Mouse (Mus musculus) adipocyte (in vitro differentiated cells): Measurements from ENCODE around the gene Myrfl.

Experiments used
- DNase-seq: peaks from one replicate; pipeline ENCODE4 v3.0.0-alpha.2; 2016; ENCODE audit warnings: low spot score

Myrfl gene

DNA sequence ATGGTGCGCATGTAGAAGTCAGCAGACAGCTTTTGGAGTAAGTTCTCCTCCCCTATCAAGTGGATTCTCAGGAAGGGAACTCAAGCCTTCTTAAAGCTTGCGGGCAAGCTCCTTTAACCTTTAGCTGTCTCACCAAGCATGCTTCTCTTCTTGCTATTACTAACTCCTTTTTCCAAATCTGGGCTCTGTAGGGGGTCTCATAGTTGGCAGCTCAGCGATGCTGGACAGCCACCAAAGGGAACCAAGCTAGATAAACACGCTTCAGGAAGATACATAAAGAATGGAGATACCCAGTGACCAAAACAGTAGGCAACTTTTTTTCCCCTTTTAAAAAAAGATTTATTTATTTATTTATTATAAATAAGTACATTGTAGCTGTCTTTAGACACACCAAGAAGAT lies 136.9 kb downstream of the Myrfl start:
- DNase-seq, result no peak

DNA sequence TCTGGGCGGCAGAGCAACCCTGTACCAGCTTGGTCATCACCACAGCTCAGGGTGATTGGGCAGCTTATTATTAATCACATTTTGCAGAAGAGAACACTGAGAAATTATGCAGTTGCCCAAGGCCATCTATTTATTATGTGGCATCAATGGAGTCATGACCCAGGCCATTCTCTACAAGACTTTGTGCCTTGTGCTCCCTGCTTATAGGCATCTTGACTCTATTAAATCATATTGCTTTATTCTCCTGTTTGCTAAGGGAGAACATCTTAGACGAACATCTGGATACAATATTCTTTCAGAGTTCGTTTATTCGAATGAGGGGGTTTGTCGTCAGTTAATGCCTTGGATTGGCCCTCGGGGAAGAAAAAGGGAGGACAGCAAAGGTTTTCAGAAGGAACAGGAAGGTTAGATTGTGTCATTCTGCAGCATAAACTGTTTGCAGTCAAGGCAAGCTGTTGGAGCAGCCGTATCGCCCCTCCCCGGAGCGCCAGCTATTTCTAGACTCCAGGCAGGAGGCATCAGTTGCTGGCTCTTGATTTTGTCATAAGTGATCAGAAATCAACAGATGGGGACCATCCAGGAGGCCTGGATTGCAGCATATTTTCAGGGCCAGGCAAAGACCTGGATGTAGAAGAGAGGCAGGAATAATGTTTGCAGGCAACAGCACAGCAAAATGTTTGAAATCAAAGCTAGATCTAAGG lies 140.7 kb downstream of the Myrfl start:
- DNase-seq, result no peak

DNA sequence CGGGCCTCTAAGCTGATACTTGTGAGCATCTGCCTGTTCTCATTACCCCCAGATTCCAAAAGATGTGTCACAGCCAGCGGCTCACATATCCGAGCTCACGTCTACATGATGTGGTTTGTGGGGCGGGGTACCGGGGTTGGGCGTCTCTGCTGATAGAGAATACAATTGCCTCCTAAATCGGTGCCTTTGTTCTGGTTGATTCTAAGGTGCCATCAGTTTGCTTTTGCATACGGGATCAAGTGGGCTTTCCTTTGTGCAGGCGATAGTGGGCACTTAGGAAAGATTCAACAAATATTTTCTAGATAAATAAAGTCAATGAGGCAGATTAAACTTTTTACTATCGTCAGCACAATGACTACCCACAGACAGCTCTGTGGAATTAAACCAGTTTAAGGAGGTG lies 141.8 kb downstream of the Myrfl start:
- DNase-seq, result no peak

DNA sequence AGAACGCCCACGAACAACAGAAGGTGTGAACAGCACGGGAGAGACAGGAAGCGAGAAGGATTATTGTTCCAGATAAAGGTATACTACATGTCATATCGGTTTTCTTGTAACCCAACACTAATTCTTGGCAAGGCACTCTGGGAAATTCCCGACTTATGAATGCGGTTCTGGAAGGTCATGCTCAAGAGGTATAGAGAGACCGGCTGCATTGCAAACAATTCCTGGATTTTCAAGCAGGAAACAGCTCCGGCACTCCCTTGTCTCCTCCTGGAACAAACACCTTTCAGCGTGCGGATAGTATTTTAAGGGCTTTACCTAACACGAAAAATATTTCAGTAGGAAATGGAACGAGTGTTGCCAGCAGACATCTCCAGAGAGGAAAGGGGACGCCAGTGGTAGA lies 145.8 kb downstream of the Myrfl start:
- no peak for DNase-seq

DNA sequence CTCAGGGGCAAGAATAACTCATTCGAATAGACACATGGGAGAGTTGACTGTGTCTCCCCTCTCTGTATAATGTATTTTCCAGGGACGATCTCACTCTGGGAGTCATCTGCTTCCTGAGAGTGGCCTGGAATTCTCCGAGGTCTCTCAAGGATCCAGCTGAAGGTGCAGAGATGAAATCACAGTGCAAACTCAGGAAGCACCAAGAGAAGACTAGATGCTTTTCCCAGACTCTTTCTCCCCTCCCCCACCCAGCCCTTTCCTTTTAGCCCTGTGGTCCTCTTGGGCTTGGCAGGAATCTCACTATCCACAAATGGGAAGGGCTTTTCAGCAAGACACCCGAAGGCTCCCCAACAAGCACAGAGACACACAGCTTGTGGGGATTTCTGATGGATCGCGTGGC lies 146.7 kb downstream of the Myrfl start:
- DNase-seq, result no peak

DNA sequence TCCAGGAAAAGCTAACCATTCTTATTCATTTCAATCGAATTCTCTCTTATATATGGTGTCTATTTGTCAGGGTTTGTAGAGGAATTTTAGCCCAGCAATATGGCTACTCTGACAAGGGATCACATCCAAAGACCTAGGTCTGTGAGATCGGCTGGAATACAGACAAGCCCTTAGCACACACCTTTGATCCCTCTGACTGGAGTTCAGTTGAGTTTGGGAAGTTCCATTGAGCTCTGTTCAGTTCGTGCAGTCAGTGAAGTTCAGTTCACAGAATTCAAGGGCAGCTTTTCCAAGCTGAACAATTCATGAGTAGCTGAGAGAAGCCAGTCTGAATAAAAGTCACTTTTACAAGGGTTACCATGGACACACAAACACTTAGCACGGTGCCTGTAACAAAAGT lies 148.0 kb downstream of the Myrfl start:
- no peak for DNase-seq

DNA sequence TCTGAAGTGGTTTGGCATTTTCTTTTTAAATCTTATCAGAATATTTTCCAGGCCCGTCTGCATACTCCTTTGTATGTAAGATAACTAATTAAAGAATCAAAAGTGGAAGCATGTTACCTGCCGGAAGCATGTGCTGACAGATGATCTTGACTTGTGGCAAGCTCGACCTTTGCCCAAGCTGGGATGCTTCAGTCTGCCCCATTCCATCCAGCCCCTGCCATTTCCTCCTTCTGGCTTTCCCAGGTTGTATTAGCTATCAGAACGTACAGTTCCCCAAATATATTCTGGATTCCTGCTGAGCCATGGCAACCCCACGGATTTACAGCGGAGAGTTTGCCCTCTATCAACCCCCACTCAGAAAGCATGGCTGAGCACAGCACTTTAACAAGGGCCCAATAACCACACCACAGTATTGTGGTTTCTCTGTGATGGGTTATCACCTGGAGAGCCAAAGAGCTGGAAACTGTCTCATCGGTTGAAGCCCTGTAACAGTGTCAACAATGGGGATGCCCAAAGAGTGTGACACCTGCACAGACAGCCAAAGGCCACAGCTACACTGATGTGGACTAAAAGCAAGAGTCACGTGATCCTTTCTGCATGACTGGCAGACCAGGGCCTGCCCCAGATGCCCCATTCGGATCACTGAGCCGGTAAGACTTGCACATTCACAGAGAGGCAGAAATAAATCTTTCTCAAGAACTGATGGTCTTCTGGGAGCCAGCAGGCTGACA lies 150.3 kb downstream of the Myrfl start:
- no peak for DNase-seq

DNA sequence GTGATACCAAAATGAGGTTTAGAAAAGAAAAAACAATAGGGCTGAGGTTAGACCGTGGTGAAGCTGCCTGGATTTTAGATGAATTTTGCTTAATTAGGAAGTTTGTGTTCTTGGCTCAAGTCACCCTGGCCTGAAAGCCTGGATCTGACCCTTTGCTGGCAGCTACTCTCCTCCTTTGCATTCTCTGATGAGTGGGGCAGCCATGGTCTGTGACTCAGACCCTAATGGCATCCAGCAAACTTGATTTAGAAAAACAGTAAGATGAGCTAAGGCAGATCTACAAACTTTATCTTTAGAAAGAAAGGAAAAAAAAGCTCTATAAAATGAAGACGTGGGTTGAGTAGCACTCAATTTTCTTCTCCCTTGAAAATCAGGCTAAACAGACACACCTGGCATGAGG lies 154.0 kb downstream of the Myrfl start:
- no peak for DNase-seq

DNA sequence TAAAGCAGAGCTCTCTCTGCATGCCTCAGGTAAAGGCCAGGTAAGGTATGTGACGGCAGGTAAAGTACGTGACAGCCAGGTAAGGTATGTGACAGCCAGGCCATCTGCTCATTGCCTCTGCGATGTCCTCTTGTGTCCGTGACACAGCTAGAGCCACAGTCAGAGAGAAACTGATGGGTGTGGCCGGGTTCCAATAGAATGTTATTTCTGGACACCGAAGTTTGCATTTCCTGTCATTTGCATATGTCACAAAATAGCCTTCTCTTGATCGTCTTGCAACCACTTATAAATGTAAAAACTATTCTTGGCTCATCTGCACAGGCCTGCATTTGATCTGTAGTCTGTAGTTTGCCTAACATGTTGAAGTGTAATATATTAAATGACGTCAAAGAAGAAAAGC lies 154.5 kb downstream of the Myrfl start:
- no peak for DNase-seq

DNA sequence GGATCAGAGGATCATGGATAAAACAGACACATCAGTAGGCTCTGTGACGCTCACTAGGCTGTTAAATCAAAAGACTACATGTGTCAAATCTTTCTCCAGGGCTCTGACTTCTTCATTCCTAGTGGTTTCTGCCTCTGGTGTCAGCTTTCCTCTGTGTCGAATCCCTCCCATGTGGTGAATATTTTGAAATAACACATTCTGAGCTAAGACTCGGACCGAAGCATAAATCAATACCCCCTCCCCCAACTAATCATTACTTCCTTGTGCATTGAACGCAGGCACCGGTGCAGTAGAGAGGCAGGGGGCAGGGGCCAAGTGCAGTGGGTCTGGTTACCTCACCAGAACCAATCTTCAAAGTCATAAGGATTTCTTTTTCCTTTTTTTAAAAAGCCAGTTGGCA lies 155.4 kb downstream of the Myrfl start:
- DNase-seq, result no peak

DNA sequence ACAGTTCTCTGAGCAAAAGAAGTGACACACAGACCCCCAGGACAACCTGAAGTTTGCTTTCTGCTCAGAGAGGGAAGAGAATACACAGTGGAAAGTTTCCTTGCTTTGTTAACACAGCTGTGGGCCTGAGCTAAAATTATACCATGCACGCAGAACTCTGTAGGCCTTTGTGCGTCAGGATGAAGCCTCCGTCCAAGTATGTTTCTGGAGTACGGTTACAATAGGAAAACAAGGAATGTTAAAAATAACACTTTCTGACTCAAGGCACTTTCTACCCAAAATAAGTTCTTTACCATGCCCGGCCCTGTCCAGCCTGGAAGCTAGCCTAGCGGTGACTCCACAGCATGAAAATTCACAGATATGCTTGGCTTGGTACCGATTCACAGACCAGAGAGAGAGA lies 156.6 kb downstream of the Myrfl start:
- peak; percentile 14 for DNase-seq

DNA sequence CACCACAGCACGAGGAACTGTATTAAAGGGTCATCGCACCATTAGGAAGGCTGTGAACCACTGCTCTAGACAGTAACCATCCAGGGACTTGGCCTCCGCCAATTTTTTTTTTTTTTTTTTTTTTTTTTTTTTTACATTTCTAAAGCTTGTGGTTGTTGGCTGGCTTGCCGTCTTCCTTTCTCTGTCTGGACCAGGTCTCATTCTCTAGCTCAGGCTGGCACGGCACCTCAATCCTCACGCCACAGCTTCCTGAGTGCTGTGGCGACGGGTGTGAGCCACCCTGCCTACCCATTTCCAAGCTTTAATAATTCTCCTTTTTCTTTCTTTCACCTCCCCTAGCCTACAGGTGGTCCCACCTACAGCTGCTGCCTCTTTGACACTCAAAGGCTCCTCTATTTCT lies 158.2 kb downstream of the Myrfl start:
- DNase-seq, result no peak

DNA sequence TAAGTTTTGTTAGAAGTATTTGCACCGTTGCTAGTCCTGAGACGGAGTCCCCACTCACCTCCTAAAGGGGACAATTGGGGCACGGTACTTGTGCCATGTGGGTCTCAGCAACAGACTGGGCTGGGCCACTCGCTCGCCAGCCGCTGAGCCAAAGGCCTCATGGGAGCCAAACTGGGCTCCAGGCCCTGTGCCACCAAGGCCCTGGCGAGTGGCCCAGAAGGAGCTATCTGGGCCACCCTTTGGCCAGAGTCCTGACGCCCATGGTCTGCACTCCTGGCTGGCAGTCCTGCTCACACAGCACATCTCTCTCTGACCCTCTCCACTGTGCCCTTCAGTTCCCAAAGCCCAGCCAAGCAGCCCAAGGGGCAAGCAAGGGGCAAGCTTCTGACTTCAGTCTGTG lies 161.1 kb downstream of the Myrfl start:
- peak; percentile 67 for DNase-seq

DNA sequence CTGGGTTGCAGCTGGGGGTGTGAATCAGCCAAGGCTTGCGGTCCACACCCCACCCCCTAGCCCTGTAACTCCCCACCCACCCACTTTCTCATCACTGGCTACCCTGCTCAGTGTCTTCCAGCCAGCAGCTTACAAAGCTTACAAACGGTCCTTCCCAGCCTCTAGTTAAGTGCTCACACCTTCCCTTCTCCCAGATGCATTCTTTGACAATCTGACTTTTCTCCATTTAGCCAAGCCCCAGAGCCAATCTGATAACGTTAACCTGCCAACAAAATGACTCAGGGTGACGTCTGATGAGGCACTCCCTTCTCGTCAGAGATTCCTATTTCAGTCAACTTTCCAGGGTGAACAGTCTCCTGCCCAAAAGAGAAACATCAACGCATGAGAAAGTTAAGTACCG lies 163.1 kb downstream of the Myrfl start:
- no peak for DNase-seq

DNA sequence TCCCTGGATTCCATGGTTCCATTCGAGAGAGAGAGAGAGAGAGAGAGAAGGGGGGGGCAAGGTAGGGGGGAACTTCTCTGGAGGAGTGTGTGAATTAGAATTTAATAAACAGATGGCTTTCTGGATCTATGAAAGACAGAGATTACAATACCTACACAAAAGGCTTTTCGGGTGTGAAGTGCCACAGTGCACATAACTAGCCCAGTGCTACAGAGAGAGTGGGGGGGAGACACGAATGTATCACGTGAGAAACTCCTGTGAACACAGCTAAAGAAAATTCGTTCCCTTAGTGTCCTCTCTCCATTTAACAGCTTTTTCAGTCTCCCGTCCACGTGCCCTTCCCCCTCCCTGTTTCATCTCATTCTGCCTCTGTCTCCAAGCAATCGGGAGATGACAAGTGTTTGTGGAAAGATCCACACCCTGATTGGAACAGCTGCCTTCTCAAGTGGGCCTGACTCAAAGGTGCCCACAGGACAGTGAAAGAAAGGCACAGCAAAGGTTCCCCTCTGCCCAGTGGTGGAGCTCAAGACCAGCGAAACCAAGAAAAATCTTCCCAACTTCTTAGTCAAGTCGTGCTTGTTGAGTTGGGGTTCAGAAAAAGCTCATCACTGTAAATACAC lies 166.6 kb downstream of the Myrfl start:
- no peak for DNase-seq

DNA sequence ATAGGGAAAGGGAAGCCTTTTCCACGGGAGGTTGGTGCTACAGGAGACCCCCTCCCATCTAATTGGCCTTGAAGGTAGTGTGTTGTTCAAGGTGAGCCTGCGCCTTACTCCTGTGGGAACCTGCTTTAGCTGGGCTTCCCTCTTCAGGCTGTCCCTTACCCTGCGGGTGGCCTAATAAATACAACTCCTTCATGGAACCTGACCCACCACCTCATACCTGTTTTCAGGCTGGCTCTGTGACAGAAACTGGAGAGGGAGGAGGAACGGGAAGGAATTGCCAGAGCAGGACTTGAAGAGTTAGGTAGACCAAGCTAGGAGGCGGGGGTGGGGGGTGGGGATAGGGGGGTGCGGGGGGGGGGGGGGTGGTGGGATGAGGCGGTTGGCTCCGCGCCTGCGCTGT lies 167.9 kb downstream of the Myrfl start:
- DNase-seq, result no peak

DNA sequence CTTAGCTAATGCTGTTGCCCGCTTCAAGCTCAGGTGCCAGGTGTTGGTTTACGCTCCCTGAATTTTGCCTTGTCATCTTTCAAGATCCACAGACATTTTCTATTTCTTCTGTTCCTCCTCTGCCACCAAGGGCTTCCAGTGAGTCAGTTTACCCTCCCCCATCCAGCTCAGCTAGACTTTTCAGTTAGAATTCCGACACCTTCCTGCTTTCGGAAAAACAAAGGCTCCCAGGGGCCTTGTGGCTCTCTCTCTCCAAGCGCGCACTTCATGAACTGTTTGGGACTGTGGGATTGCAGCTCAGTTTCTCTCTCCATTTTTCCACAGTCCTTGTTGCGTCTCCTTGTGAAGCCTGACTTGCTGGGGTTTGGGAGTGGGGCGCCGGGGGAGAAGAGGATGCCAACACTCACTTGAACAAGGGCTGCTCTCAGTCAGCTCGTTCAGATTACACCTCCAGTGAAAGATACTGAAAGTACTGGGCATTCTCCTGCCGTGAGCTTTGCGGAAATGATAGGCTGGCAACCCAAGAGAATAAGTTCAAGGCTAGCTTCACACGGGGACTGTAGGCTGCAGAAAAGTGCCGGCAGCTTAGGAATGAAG lies 168.9 kb downstream of the Myrfl start:
- DNase-seq, result no peak
